Mouse (Mus musculus): ENCODE measurements around the gene Cdh26. TPM values are rescaled to one million over a fixed set of nuclear protein-coding genes. Genes with fewer than 3 reads are reported as not detected.

Gene Cdh26
- polyA plus RNA-seq, 1 experiment from 2014 or later: 3.9 TPM

DNA sequence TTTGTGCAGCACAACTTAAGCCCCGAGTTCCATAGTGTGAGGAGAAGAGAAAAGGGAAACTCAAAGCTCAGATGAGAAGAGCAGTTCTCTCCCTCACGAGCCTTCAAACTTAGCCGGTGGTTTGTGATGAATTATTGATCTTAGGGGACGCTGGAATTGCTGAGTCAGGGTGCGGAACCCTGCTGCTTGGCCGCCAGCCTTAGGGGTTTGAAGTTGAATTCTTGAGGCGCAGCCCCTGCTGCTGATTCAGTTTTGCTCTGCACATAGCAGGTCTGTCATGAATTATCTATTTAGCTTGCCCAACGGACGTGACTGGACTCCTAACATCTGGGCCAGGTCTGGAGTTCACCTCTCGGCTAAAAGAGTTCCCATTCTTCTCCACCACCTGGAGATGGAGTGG, 53.1 kb downstream of the Cdh26 start:
- 27% methylated on average over 10 of the region's 10 CpGs for WGBS
- H3K4me1 ChIP-seq (ENCODE audit: control insufficient read depth, insufficient read depth, low read length): no peaks in the 10 kb centered on the region
- no peak overlapping the region for H3K9ac ChIP-seq (ENCODE audit: low read depth, low read length)
- no peak overlapping the region for H3K27ac ChIP-seq (replicated peaks; ENCODE audit: low read depth, low read length)
- DNase-seq (ENCODE audit: low spot score) (peak; percentile 32), ATAC-seq (ENCODE audit: low read depth) (no peak)
- no peak overlapping the region for H3K4me2 ChIP-seq (ENCODE audit: low read depth, low read length)
- H3K36me3 ChIP-seq (ENCODE audit: control insufficient read depth, insufficient read depth, low read length): no peaks in the 10 kb centered on the region
- H3K4me3 ChIP-seq (ENCODE audit: low read depth, low read length): no peak overlapping the region
- no peaks in the 10 kb centered on the region for H3K27me3 ChIP-seq (replicated peaks; ENCODE audit: control insufficient read depth, insufficient read depth, low read length)
- peaks cover 5% of the 10 kb centered on the region; the same call in 1 of the 2 replicates for H3K9me3 ChIP-seq (ENCODE audit: control insufficient read depth, low read length)

DNA sequence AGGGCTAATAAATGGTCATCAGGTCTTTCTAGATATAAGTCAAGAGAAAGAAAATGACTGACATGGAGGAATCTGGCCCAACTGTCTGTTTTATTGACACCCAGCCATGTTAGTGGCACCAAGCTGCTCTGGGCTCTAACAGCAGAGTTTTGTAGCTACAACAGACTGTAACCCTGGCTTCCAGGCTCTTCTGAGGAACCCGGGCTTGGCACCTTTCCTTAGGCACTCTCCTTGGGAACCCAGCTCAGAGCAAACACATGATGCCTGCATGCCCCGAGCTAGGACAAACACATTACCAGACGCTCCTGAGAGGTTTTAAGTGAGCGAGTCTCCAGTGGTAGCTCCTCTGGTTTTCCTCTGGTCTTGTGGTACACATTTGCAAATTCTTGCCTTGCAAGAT, 57.9 kb downstream of the Cdh26 start:
- H3K4me2 ChIP-seq (ENCODE audit: low read depth, low read length): no peak overlapping the region
- no peak overlapping the region for H3K4me3 ChIP-seq (ENCODE audit: low read depth, low read length)
- no peaks in the 10 kb centered on the region for H3K4me1 ChIP-seq (ENCODE audit: control insufficient read depth, insufficient read depth, low read length)
- 67% methylated on average over 4 of the region's 4 CpGs for WGBS
- DNase-seq (ENCODE audit: low spot score): no peak
- no peak for ATAC-seq (ENCODE audit: low read depth)
- H3K36me3 ChIP-seq (ENCODE audit: control insufficient read depth, insufficient read depth, low read length): no peaks in the 10 kb centered on the region
- peaks cover 5% of the 10 kb centered on the region; the same call in 1 of the 2 replicates for H3K9me3 ChIP-seq (ENCODE audit: control insufficient read depth, low read length)
- H3K9ac ChIP-seq (ENCODE audit: low read depth, low read length): no peak overlapping the region
- no peaks in the 10 kb centered on the region for H3K27me3 ChIP-seq (replicated peaks; ENCODE audit: control insufficient read depth, insufficient read depth, low read length)
- no peak overlapping the region for H3K27ac ChIP-seq (replicated peaks; ENCODE audit: low read depth, low read length)

DNA sequence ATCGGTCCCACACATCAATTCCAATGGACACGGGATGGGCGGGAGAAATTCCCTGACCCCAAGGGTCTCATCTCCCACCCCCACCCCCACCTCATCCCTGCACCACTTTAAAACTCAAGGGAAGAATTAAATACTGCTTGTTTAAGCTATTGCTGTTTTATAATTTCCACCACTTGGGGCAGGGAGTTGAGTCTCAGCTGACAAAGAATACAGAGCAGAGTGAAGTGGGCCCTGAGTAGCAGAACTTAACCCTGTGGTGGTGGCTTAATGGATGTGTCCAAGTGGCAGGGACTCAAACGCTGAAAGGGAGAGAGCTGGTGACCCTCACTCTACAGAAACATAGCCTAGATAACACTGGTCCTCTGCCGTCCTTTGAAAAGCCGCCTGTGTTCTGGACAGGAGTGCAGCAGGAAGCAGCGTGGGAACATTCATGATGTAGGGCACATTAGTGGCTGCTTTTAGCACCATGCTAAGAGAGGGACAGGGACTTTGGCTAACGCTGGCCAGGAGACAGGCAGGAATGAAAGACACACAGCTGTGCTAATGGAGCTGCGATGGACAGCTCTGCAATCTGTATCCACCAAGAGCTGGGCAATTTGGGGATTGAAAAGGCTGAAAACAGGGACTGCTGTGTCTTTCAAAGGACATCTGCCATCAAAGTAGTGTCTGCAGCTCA, 60.1 kb downstream of the Cdh26 start:
- H3K9me3 ChIP-seq (ENCODE audit: control insufficient read depth, low read length): peaks cover 5% of the 10 kb centered on the region; the same call in 1 of the 2 replicates
- H3K9ac ChIP-seq (ENCODE audit: low read depth, low read length): no peak overlapping the region
- DNase-seq (ENCODE audit: low spot score): no peak
- WGBS: 71% methylated on average over 9 of the region's 9 CpGs
- H3K27ac ChIP-seq (replicated peaks; ENCODE audit: low read depth, low read length): no peak overlapping the region
- H3K4me2 ChIP-seq (ENCODE audit: low read depth, low read length): no peak overlapping the region
- H3K4me3 ChIP-seq (ENCODE audit: low read depth, low read length): no peak overlapping the region
- no peaks in the 10 kb centered on the region for H3K4me1 ChIP-seq (ENCODE audit: control insufficient read depth, insufficient read depth, low read length)
- H3K27me3 ChIP-seq (replicated peaks; ENCODE audit: control insufficient read depth, insufficient read depth, low read length): no peaks in the 10 kb centered on the region
- no peaks in the 10 kb centered on the region for H3K36me3 ChIP-seq (ENCODE audit: control insufficient read depth, insufficient read depth, low read length)
- ATAC-seq (ENCODE audit: low read depth): no peak

DNA sequence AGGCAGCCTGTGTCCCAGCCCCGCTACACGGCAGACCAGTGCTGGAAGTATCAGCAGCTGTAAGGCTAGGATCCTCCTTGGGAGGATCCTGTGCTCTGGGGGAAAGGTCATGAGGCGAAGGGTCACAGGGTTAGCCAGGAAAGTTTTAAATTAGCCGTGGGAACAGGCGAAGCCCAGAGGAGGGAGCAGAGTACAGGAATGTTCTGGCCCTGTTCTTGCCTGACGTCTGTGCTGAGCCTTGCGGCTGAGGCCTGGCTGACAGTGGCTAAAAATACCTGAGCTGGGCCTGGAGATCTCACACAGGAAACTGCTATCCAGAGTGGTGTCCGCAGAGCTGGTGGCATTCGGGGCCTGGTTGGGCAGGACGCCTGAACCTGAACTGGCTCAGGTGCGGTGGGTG, 63.7 kb downstream of the Cdh26 start:
- ATAC-seq (ENCODE audit: low read depth): no peak
- 48% methylated on average over 11 of the region's 11 CpGs for WGBS

DNA sequence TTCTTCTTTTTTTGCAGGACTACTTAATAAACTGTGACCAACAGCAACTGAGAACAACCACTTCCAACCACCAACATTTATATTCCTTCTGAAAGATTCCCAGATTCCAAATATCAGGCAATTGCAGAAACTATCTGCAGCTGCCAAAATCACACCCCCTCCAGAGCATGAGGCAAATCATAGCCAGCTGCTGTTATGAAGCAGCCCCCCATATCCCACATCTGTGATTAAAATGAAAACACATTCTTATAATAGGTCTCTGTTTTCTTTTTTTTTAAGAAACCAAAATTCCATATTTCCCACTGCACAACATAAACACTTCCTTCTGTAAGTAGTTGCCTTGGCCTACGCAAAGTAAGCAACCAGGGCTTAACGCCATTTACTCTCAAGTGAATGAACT, 65.5 kb downstream of the Cdh26 start:
- peaks cover 5% of the 10 kb centered on the region; the same call in 1 of the 2 replicates for H3K4me1 ChIP-seq (ENCODE audit: control insufficient read depth, insufficient read depth, low read length)
- H3K4me3 ChIP-seq (ENCODE audit: low read depth, low read length): no peak overlapping the region
- H3K4me2 ChIP-seq (ENCODE audit: low read depth, low read length): no peak overlapping the region
- WGBS: 48% methylated on average over 2 of the region's 2 CpGs
- H3K27me3 ChIP-seq (replicated peaks; ENCODE audit: control insufficient read depth, insufficient read depth, low read length): no peaks in the 10 kb centered on the region
- no peak overlapping the region for H3K9ac ChIP-seq (ENCODE audit: low read depth, low read length)
- H3K36me3 ChIP-seq (ENCODE audit: control insufficient read depth, insufficient read depth, low read length): no peaks in the 10 kb centered on the region
- peak; percentile 76 for DNase-seq (ENCODE audit: low spot score)
- 0 out of 2 replicates have a peak, but pooled peaks cover 4% of the 10 kb centered on the region for H3K9me3 ChIP-seq (ENCODE audit: control insufficient read depth, low read length)
- ATAC-seq (ENCODE audit: low read depth): no peak
- H3K27ac ChIP-seq (replicated peaks; ENCODE audit: low read depth, low read length): no peak overlapping the region

More for the DNA sequence above, 63.7 kb downstream of the Cdh26 start:
- H3K27me3 ChIP-seq (replicated peaks; ENCODE audit: control insufficient read depth, insufficient read depth, low read length): no peaks in the 10 kb centered on the region
- H3K9ac ChIP-seq (ENCODE audit: low read depth, low read length): no peak overlapping the region
- no peaks in the 10 kb centered on the region for H3K36me3 ChIP-seq (ENCODE audit: control insufficient read depth, insufficient read depth, low read length)
- no peak overlapping the region for H3K4me3 ChIP-seq (ENCODE audit: low read depth, low read length)
- H3K4me1 ChIP-seq (ENCODE audit: control insufficient read depth, insufficient read depth, low read length): peaks cover 5% of the 10 kb centered on the region; the same call in 1 of the 2 replicates
- no peak overlapping the region for H3K4me2 ChIP-seq (ENCODE audit: low read depth, low read length)
- DNase-seq (ENCODE audit: low spot score): no peak
- H3K27ac ChIP-seq (replicated peaks; ENCODE audit: low read depth, low read length): no peak overlapping the region
- no peaks in the 10 kb centered on the region for H3K9me3 ChIP-seq (ENCODE audit: control insufficient read depth, low read length)

DNA sequence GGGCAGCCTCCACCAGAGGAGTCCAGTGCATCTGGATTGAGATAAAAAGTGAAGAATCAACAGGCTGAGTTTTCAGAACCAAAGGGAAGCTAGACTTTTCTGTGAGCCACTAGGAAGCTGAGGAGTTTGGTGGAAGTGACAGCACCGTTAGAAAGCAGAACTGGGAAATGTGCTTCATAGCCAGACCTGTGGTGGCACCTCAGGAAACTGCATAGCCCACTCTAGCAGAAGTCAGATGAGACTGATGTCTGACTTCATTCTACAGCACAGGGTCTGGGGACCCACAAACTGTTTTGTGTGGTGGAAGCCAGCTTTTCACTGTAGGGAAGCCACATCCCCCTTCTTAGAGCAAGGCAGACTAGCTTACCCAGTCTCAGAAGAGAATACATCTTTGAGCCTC, 67.6 kb downstream of the Cdh26 start:
- Histone ChIP-seq H3K9ac (ENCODE audit: low read depth, low read length) (no peak overlapping the region), H3K27ac (replicated peaks; ENCODE audit: low read depth, low read length) (no peak overlapping the region), H3K27me3 (replicated peaks; ENCODE audit: control insufficient read depth, insufficient read depth, low read length) (no peaks in the 10 kb centered on the region), H3K36me3 (ENCODE audit: control insufficient read depth, insufficient read depth, low read length) (no peaks in the 10 kb centered on the region), H3K9me3 (ENCODE audit: control insufficient read depth, low read length) (0 out of 2 replicates have a peak, but pooled peaks cover 4% of the 10 kb centered on the region), H3K4me1 (ENCODE audit: control insufficient read depth, insufficient read depth, low read length) (peaks cover 5% of the 10 kb centered on the region; the same call in 1 of the 2 replicates), H3K4me2 (ENCODE audit: low read depth, low read length) (no peak overlapping the region), H3K4me3 (ENCODE audit: low read depth, low read length) (no peak overlapping the region)
- no peak; the same call in 1 of the 2 replicates for ATAC-seq (ENCODE audit: low read depth)
- WGBS: 74% methylated on average over 1 of the region's 1 CpGs
- DNase-seq (ENCODE audit: low spot score): no peak

DNA sequence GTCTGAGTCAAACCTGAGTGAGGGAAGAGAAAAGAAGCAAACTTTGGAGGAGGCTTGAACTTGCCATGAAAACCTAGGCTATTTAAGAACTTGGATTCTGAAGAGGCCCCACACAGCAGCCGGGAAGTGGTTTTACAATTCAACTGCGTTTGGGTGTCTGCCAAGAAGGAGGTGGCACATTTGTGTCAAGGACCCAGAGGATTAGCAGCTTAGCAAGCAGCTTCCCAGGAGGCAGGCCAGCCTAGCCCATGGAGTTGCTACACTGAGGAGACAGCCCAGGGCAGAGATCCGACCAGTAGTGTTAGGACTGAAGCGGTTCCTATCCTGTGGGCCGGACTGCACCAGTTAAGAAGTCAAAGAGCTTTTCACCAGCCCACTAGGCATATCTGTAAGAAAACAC, 68.1 kb downstream of the Cdh26 start:
- H3K9ac ChIP-seq (ENCODE audit: low read depth, low read length): no peak overlapping the region
- ATAC-seq (ENCODE audit: low read depth): peak; percentile 76

DNA sequence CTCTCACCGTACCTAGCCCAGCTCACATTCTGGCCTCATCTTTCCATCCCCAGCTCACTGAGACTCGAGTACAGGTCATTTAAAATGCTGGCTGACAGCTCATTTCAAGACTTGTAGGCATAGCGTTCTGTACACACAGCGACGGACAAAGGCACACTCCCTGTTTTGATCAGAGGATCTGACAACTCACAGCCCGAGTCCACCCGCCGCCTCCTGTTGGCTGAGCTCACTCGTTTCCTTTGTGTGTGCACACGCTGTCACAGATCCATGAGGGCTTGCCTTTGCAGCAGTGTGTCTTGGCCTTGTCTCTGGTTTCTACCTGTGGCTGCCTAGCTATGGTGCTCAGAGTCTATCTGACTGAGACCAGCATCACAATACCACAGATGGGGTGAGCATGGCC, 72.1 kb downstream of the Cdh26 start:
- no peak for ATAC-seq (ENCODE audit: low read depth)

More for the DNA sequence above, 68.1 kb downstream of the Cdh26 start:
- Histone ChIP-seq H3K36me3 (ENCODE audit: control insufficient read depth, insufficient read depth, low read length) (no peaks in the 10 kb centered on the region), H3K27ac (replicated peaks; ENCODE audit: low read depth, low read length) (no peak overlapping the region), H3K9me3 (ENCODE audit: control insufficient read depth, low read length) (0 out of 2 replicates have a peak, but pooled peaks cover 4% of the 10 kb centered on the region), H3K4me1 (ENCODE audit: control insufficient read depth, insufficient read depth, low read length) (peaks cover 5% of the 10 kb centered on the region; the same call in 1 of the 2 replicates), H3K27me3 (replicated peaks; ENCODE audit: control insufficient read depth, insufficient read depth, low read length) (no peaks in the 10 kb centered on the region), H3K4me2 (ENCODE audit: low read depth, low read length) (no peak overlapping the region), H3K4me3 (ENCODE audit: low read depth, low read length) (no peak overlapping the region)
- DNase-seq (ENCODE audit: low spot score): peak; percentile 92
- 55% methylated on average over 5 of the region's 5 CpGs for WGBS

DNA sequence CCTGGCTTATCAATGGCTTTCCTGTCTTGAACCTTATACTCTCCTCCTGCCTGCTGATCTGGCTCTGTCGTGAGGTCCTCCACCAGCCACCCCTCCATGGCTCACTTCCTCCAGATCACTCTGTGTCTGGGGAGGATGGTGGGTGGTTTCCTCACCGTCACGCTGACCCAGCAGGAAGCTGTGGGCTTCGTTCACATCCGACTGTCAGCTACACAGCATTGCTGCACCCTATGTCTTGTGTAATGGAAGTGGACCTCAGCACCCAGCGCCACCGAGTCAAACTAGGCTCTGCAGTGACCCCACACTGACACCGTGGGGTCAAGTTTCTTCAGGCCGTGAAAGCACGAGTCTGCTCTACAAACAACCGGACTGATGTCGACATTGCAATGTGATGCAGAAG, 75.7 kb downstream of the Cdh26 start:
- WGBS: 28% methylated on average over 12 of the region's 12 CpGs

More for the DNA sequence above, 72.1 kb downstream of the Cdh26 start:
- Histone ChIP-seq H3K4me2 (ENCODE audit: low read depth, low read length) (no peak overlapping the region), H3K9ac (ENCODE audit: low read depth, low read length) (no peak overlapping the region), H3K36me3 (ENCODE audit: control insufficient read depth, insufficient read depth, low read length) (no peaks in the 10 kb centered on the region), H3K9me3 (ENCODE audit: control insufficient read depth, low read length) (0 out of 2 replicates have a peak, but pooled peaks cover 4% of the 10 kb centered on the region), H3K27me3 (replicated peaks; ENCODE audit: control insufficient read depth, insufficient read depth, low read length) (no peaks in the 10 kb centered on the region), H3K4me1 (ENCODE audit: control insufficient read depth, insufficient read depth, low read length) (peaks cover 5% of the 10 kb centered on the region; the same call in 1 of the 2 replicates), H3K27ac (replicated peaks; ENCODE audit: low read depth, low read length) (no peak overlapping the region), H3K4me3 (ENCODE audit: low read depth, low read length) (no peak overlapping the region)
- no peak for DNase-seq (ENCODE audit: low spot score)
- WGBS: 80% methylated on average over 10 of the region's 10 CpGs

More for the DNA sequence above, 75.7 kb downstream of the Cdh26 start:
- Histone ChIP-seq H3K9me3 (ENCODE audit: control insufficient read depth, low read length) (no peaks in the 10 kb centered on the region), H3K4me2 (ENCODE audit: low read depth, low read length) (no peak overlapping the region), H3K4me3 (ENCODE audit: low read depth, low read length) (no peak overlapping the region), H3K36me3 (ENCODE audit: control insufficient read depth, insufficient read depth, low read length) (no peaks in the 10 kb centered on the region), H3K27me3 (replicated peaks; ENCODE audit: control insufficient read depth, insufficient read depth, low read length) (no peaks in the 10 kb centered on the region), H3K4me1 (ENCODE audit: control insufficient read depth, insufficient read depth, low read length) (no peaks in the 10 kb centered on the region), H3K27ac (replicated peaks; ENCODE audit: low read depth, low read length) (no peak overlapping the region), H3K9ac (ENCODE audit: low read depth, low read length) (no peak overlapping the region)
- no peak for ATAC-seq (ENCODE audit: low read depth)
- no peak for DNase-seq (ENCODE audit: low spot score)
